Mouse (Mus musculus) lung, postnatal 0 days (tissue): ENCODE measurements at regions not wholly inside any gene's neighbourhood (a gene's known extent, or its start where the extent isn't known, plus 50 kb on each side); places are given as distances from the start of the nearest gene placed in this dataset.

Experiments
- CTCF ChIP-seq: IDR thresholded peaks from 2 replicates; pipeline ENCODE4 v1.5.1; 2016; ENCODE audit warnings: antibody characterized with exemption, mild to moderate bottlenecking
- EP300 ChIP-seq: IDR thresholded peaks from 2 replicates; pipeline ENCODE4 v1.6.1; 2016; ENCODE audit warnings: antibody characterized with exemption, mild to moderate bottlenecking, control low read depth

- TF ChIP-seq CTCF (no peak), EP300 (no peak)
Measured at GRCm38 (mm10) chr13:111933526-111934240, 124.9 kb upstream of the Map3k1 start.
